Mouse (Mus musculus): ENCODE results near the gene Sult1a1. TPM values are rescaled to one million over a fixed set of nuclear protein-coding genes. Genes with fewer than 3 reads are reported as not detected.
A peak's percentile ranks its signal among the peaks of the same experiment; 100 is the strongest.
"Not testable (repeated sequence)": the region's sequence is repeated elsewhere in the genome, so short reads cannot be mapped to it uniquely, and the experiment has no call there.

Gene Sult1a1
- polyA plus RNA-seq, 1 experiment, result 126 TPM

DNA sequence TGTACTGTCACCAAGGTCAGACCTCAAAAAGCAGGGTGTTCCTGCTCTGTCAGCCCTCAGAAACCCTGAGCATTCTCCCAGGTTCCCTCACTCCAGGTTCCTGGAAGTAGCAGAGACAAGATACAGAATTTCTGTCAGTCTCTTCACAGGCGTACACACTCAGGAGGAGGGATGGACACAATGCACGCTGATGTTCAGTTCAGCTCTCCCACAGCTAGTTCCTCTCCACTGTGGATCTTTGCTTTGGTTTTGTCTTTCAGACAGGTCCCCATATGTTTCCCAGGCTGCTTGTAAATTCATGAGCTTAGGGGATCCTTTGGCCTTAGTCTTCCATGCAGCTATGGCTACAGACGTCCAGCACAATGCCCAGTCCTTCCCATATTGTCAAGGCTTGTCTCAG is 20.7 kb upstream of the Sult1a1 start:
- DNase-seq (ENCODE audit: low read depth), result no peak

DNA sequence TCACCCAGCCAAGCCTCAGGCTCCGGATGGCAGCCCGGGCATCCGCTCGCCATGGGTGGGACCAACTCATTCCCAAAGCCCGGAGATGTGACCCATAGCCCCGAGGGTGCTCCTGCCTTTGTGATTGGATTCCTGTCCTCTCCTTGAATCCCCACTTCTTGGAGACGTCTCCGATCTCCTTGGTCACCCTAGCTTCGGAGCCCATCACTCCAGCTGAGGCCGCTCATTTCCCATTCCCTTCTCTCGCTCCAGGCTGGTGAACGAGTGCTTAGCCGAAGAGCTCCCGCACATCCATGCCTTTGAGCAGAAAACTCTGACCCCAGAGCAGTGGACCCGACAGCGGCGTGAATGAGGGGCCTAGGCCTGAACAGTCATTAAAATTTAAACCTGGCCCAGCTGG is 20.1 kb upstream of the Sult1a1 start:
- DNase-seq (ENCODE audit: low read depth), result no peak

DNA sequence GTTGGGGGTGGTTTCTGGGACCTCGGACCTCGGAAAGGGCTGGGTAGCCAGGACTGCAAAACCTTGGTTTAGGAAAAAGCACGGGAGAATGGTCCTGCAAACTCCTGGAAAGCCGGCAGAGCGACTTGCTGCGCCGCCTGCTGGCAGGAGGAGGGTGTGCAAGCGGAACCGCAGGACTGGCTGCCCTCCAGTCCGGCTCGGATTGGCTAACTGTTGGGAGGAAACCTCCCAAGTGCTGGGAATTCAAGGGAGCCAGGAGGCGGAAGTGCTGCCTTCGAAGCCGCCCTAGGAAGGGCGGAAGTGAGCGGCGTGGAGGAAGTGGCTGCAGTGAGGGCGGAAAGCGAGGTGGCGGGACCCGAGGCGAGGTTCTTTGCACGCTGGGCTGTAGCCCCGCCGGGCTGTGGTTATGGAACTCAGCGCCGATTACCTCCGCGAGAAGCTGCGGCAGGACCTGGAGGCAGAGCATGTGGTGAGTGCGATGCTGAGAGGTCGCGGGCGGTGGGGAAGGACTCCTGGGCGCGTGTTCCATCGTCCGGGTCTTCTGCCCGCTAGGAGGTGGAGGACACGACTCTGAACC is 19.5 kb upstream of the Sult1a1 start, which contains the start of gene Slx1b:
Gene Slx1b (minus strand): TSS at position 154 of the 577 bp plus-strand sequence.
- peak; percentile 75 for DNase-seq (ENCODE audit: low read depth)

DNA sequence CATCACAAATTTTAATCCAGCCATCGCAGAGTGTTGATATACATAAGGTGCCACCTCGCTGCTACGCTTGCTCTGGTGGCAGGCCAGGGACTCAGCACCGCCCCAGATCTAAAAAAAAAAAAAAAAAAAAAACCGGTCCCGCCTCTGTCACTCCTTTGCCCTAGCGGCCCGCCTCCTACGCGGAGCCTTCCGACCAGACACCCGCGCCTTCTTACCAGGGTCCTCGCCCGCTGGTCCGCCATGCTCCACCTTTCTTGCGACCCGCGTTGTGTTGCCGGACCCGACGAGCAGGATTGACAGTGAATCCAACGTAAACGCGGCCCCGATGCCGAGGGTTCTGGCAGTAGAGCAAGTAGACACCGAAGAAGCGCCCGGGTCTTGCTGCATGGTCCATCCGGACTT is 19.0 kb upstream of the Sult1a1 start, which contains the start of gene Bola2:
Gene Bola2 (plus strand): TSS at position 192 of the 402 bp plus-strand sequence.
- DNase-seq (ENCODE audit: low read depth), result no peak

DNA sequence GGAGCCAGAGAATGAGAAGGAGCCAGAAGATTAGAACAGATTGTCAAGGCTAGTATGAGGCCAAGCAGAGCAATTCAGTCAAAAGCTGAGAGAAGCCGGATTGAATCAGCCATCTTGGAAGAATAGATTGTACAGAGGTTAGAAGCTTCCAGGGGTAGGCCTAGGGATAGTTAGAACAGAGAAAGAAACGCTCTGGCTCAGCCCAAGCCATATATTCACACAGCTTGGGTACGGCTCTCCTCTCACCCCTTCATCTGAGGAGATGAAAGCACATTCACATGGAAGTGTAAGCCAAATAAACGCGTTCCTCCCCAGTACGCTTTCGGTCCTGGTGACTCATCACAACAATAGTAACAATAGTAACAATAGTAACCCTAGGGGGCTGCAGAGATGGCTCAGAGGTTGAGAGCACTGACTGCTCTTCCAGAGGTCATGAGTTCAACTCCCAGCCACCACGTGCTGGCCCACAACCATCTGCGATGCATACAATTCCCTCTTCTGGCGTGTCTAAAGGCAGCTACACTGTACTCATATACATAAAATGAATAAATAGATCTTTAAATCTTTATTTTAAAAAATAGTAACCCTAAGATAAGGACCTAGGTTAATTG is 18.3 kb upstream of the Sult1a1 start:
- DNase-seq (ENCODE audit: low read depth), result no peak

DNA sequence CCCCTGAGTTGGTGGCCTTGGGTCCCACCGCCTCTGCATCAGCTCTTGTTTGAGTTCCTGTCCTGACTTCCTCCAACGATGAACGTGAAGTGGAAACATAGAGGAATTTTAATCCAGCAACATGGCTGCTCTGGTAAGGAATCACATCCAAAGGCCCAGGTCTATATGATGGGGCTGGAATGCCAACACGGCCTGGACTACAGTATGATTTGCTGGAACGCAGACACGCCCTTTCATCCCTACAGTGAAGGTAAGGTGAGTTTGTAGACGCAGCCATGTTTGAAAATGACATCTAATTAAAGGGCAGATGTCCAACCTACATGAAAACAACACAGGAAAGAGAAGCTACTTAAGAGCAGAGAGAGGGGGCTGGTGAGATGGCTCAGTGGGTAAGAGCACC is 17.5 kb upstream of the Sult1a1 start:
- no peak for DNase-seq (ENCODE audit: low read depth)

DNA sequence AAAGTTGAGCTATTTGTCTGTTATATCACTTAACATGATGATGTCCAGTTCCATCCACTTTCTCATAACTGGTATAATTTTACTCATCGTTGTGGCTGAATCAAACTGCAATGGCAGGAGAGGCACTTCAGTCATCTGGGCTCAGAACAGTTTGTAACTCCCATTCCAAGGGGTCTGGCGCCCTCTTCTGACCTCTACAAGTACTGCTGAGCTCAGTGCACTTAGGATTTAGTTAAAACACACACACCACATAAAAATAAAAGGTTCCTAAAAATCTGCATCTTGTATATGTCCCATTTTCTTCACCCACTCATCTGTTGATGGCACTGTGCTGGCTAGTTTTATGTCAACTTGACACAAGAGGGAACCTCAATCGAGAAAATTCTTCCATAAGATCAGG is 17.0 kb upstream of the Sult1a1 start:
- no peak for DNase-seq (ENCODE audit: low read depth)

DNA sequence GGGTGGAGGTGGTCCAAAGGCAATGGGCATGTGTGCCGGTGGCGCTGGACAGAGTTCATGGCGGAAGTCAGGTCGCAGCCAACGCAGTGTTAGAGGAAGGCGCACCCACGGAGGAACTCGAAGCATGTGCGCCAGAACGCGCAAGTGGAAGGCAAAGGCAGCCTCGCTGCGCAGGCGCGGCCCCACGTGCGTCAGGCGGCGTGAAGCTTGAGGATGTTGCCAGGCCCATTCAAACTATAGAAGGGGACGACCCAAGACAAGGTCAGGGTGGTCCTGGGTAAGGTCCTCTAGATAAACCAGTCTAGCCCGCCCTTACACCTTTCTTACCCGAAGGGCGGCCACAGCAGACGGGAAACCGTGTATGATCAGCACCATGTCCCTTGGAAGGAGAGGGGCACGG is 16.2 kb upstream of the Sult1a1 start:
- DNase-seq (ENCODE audit: low read depth), result no peak

DNA sequence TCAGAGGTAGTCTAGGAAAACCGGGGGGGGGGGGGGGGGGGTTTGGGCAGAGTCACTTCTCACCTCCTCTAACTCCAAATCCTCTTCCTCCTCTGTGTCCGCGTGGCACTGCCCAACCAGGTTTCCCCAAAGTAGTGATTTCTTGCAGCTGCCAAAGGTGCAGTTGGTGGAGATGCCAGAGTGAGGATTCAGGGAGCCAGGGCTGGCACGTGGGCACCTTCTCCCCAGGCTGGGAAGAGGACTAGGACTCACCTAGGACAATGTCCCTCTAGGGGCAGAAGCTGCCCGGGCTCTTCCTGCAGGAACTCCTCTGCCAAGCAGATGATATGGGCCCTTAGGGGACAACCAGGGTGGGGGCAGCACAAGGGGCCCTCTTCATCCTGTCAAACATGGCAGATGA is 15.4 kb upstream of the Sult1a1 start:
- DNase-seq (ENCODE audit: low read depth), result no peak

DNA sequence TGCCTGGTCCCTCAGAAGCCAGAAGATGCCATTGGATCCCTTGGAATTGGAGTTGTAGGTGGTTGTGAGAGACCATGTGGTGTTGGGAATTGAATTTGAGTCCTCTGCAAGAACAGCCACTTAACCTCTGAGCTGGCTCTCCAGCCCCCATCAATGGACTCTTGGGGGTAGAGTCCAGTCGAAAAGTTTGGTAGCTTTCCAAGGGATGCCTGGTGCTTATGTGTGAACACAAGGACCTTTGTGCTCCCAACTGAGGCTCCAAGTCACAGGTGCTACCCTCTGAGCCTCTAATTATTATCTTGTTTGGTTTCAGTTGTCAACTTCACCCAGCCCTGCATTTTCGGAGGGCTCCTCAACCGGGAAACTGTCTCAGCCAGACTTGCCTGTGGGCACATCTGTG is 14.5 kb upstream of the Sult1a1 start:
- no peak for DNase-seq (ENCODE audit: low read depth)

DNA sequence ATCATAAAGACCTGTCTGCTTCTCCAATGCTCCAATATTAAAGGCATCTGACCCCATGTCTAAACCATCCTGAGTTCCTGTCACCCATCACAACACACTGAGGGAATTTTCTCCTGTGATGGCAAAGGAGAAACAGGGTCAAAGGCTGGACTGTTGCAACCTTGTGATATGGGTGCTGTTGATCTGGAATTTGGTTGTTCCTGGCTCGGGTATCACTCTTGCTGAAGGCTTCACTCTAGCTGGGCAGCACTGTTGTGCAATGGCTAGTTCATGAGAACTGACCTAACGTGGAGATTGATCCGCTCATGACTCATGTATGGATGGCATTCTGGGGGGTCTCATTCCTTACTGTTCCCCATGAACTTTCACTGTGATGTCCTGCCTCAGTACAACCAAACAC is 12.8 kb upstream of the Sult1a1 start:
- no peak for DNase-seq (ENCODE audit: low read depth)

DNA sequence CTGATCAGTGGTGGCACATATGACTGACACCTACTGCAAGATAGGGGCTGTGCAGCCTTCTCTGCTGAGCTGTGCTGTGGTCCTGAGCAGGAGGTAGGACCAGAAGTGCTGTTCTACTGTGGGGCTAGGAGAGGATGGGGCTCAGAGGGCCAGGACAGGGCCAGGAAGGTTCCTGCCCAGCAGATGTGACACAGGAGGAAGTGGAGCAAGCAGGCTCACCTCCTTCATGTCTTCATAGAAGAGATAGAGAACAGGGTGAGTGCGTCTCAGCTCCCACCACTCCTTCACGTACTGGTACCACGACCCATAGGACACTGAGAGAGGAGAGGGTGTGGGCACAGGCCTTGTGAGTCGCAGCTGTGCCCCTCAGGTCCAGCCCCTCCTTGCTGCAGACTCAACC is 11.9 kb upstream of the Sult1a1 start:
- DNase-seq (ENCODE audit: low read depth), result not testable (repeated sequence)

DNA sequence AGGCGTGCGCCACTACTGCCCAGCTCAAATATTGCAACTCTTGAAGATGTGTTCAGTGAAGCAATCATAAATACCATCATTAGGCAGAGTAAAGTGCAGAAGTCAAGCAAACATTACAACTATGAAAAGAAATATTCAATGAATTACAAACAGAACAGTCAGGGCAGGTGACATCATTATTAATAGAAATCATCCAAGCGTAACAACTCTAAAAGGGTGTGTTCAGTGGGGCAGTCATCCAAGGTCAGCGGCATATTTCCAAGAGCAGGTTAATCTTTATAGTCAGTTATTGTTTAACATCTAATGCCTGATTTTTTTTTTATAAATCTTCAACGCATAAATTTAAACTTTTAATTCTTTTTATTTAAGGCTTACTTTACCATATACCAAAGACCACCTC is 5.0 kb upstream of the Sult1a1 start:
- no peak for DNase-seq (ENCODE audit: low read depth)

DNA sequence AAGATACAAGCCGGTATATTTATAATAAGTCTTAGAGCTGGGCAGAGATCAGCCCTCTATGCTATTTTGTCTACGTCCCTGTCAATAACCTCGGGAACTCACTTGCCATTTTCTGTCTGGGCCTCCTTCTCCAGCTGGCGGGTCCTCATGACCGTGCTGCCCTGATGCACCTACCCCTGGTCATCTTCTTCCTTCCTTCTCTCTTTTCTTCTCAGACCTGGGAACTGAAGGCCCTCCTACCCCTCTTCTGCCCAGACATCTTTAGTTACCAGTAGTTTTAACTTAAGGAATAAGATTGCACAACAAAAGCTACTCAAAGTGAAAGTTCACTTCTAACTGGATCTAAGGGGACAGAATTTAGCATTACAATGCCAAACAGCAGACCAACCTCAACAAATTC is 3.5 kb upstream of the Sult1a1 start:
- no peak for DNase-seq (ENCODE audit: low read depth)

DNA sequence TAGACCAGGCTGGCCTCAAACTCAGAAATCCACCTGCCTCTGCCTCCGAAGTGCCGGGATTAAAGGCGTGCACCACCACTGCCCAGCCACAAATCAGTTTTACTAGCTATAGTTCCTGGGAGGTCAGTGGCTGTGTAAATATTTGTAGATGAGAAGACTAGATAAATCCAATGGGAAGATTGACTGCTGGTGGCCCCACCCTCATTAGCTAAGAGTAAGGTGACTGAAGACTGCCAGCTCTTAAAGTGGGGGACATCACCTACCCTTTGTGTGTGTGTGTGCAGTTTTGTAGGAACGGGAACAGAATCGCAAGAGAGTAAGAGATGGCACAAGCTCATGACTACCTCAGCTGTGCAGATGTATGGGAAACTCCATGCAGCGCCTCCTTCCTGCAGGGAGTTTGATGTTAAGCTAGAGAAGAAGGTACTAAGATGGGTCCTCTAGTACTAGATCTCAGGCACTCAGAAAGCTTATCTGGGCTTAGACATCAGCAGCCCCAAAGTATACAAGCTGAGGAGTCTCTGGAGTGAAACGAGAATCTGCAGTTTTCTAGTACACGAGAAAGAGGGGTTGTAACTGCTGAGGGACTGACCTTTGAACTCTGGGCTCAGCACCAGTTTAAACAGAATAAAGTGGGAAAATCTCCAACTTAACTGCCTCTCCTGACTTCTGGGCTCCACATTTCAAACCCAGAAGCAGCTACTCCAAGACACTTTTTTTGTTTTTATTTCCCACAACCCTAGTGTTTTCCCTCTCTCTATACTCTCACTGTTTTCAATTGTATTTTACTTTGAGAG is 2.5 kb upstream of the Sult1a1 start:
- no peak for DNase-seq (ENCODE audit: low read depth)

DNA sequence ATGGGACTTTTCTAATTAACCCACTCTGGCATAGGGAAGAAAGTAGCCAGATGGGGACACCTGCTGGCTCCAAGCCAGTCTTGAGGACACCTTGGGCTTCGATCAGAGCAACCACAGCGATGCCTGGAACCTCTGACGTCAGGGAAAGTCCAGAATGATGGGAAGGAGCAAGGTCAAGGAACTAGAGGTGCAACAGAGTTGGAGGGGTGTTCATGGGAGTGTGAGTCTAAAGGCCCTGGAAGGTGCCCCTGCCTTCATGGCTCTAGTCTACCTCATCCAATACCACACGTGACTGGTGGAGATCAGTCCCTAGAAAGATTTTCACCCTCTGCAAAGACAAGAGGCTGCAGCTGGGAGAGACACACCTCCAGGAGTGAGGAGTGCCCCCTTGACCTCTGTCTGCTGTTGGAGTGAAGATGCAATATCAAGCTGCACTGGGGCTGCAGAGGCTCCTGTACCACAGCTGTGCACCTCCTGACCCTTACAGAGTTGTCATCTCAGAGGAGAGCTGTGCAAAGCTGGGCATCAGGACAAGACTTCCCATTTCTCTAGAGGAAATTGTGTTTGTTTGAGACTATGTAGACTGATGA is 494 bp upstream of the Sult1a1 start:
- DNase-seq (ENCODE audit: low read depth), result no peak

DNA sequence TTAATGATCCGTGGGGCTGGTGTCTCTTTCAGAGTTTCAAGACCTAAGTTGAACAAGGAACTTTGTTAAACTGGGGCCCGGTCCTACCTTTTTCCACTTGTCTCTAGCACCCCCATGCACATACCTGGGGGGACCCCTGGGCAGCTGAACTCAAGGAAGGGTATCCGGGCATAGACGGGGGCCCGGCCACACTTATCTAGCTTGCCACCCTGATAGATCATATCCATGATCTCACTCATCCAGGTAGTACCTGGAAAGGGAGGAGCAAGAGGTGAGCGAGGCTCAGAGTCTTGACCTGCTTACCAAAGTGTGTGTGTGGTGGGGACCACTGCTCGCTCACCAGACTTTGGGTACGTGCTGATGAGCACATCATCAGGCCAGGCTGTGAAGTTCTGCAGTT is 1.1 kb downstream of the Sult1a1 start:
- no peak for DNase-seq (ENCODE audit: low read depth)

DNA sequence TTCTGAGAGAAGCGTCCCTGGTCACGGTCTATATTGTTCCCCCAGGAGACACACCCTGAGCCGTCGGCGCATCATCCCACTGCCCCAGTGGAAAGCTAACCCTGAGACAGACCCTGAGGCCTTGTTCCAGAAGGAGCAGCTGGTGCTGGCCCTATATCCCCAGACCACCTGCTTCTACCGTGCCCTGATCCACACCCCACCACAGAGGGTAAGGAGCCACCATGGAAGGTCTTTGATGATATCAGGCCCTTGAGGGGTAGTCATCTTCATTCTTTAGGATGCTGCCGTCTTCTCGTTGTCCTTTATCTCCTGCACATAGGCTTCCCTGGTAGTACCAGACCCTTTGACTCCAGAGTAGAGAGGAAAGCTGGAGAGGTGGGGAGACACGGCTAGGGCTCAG is 4.1 kb downstream of the Sult1a1 start:
- DNase-seq (ENCODE audit: low read depth), result no peak

DNA sequence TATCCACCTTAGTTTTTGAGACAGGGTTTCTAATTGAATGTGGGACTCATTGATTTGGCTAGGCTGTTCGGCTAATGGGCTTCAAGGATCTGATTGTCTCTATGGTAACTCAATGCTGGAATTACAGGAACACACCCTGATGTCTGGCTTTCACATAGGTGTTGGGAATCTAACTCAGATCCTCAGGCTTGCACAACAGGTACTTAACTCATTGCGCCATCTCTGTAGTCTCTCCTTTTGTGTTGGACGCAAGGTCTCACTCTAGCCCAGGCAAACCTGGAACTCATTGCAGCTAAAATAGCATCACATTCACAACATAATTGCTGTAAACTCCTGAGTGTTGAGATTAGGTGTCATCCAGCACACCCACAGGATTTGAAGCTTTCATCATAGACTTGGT is 6.1 kb downstream of the Sult1a1 start:
- peak; percentile 44 for DNase-seq (ENCODE audit: low read depth)

DNA sequence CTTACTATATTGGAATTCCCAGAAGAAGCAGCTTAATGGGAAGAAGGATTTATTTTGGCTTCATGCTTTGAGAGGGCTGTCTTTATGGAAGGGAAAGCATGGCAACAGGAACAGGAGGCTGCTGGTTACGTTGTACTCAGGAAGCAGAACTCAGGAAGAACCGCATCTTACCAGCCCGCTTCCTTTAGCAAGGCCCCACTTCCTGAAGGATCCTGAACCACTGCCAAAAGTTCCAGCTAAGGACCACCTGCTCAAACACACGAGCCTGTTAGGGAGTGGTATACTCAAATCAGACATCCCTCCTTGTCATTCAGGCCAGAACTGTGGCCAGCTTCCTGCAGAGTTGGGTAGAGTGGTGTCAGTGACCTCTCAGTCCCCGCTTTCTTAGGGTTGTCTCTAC is 7.8 kb downstream of the Sult1a1 start:
- DNase-seq (ENCODE audit: low read depth), result no peak

DNA sequence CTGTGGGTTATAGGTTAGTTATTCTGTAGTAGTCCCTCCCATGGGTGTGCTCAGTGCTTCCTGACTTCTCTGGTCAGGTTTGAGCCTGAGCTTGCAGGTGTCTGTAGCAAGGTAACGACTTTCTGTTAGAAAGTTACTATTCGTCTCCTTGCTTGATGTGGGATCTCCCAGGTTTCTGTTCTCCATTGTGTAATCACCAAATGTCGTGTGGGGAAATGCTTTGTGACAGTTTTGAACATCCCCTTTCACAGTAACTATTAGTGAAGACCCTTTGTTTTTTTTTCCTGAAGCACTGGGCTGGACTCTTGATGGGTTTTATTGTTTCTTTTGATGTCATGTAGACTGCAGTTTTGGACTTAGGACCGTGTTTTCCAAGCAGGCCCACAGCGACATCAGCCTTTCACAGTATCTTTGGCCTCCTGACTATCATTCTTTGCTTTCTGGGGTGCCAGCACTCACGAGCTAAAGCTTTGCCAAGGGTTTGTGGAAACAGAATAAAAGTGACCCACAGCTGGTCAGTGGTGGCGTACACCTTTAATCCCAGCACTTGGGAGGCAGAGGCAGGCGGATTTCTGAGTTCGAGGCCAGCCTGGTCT is 8.6 kb downstream of the Sult1a1 start:
- DNase-seq (ENCODE audit: low read depth), result no peak

DNA sequence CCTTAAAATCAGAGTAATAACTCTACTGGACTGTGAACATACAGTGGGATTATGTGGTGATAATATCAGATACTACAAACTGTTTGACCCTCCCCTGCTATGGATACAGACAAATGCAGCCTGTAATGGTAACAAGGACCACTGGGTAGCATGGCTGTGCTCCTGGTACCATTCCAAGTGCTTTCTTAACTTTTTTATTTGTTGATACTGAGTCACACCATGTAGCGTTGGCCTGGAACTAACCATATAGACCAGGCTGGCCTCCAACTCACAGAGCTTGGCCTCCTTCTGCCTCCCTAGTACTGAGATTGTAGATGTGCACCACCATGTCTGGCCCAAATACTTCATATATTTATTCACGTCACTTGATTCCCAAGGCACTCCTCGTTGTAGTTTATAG is 11.0 kb downstream of the Sult1a1 start:
- no peak for DNase-seq (ENCODE audit: low read depth)
